Mouse (Mus musculus) ovary, postnatal 36 days (tissue): ENCODE measurements around the gene Kat2a.

ENCODE experiments used
- DNase-seq: peaks from one replicate; pipeline ENCODE4 v3.0.0; 2022; ENCODE audit warnings: low spot score, mixed read lengths

The Kat2a gene

DNA sequence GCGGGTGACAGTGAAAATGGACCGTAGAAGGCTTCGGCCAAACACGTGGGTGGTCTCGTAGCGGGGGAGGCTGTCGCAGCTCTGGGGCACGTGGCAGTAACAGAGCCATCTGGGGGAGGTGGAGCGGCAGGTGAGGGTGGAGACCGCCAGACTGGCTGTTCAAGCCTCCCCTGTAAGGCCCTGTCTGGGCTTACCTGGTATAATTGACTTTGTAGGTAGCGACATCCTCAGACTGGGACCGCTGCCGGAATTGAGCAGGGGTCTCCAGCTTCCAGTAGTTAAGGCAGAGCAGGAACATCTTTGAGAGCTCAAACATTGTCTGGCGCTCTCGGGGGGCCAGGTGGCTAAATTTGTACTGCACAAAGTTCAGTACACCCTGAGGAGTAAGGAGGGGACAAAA is 1.7 kb downstream of the Kat2a start:
- no peak for DNase-seq

DNA sequence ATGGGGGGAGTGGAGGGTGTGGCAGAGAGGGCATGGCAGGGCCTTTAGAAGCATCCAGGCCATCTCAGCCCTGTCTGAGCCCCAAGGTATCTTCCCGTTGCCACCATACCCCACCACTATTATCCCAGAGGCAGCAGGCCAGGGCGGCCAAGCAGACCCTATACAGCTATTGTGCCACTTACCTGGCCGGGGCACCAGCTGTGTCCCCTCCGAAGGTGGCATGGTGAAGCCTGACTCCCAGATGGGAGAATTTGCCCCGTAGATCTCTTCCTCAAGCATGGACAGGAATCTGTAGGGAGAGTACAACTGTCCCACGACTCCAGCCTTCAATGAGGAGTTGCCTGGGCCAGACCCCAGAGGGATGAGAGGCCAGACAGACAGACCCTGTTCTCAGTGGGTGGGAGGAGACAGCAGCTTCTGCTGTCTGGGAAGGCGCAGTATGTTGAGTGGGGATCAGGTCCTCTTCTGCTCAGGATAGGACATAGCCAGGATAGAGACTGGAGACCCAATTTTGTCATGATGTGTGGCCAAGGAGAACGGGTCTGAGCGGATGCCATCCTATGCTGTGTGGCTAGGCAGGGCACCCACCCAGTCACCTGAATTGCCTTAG is 3.0 kb downstream of the Kat2a start:
- no peak for DNase-seq

DNA sequence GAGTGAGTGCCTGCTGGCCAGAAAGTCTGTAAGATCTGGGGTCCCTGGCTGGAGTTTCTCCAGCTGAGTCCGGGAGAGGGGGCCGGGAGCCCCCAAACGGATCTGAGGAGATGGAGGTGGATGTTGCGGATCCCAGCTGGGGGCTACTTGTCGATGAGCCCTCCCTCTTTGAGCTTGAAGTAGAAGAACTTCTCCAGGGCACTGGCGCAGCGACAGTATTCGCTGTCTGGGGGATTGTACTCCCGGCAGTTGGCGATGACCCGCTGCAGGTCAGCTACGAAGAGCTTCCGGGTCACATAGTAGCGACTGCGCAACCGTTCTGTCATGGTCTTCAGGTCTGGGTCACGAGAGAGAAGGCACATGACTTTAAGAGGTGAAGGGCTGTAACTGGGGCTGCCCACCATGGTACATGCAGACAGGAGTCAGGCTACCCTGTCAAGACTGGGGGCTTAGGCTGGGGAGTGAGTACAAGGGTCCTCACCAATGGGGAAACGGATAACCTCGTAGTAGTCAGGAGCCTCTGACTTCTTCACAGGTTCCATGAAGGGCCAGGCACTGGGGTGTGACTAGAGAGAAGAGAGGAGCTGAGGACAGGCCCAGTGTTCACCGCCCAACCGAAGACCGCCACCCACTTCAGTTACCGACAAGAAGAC is 7.0 kb downstream of the Kat2a start:
- no peak for DNase-seq

DNA sequence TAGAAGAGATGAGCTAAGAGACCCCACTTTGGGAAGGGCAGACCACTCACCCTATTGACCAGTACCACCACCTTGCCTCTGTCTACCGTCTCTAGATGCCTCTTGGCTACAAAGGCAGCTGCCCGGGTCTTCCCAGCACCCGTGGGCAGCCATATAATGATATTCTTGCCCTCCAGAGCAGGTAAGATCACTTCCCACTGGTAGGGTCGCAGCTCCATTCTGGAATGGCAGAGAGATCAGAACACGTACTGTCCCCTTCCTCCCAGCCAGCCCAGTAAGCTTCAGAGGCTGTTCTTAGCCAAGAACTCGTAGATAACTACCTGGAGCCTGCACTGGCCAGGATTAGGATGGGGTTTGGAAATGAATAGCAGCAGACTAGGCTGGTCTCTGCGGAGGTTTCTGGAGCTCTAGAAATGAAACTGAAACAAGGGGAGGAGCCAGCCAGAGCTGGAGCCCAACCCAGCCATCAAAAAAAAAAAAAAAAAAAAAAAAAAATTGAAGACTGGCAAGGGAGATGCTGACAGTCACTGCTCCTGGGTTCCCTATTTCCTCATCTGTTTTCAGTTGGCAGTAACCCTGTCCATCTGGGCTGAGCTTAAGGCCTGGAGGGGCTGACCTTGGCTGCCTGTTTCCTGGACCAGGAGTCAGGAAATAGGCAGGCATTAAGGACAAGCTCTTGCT is 8.3 kb downstream of the Kat2a start, which contains the start of gene Dhx58:
TSS of gene Dhx58 (minus strand) at position 421 of the 681 bp plus-strand sequence.
- DNase-seq, result no peak

DNA sequence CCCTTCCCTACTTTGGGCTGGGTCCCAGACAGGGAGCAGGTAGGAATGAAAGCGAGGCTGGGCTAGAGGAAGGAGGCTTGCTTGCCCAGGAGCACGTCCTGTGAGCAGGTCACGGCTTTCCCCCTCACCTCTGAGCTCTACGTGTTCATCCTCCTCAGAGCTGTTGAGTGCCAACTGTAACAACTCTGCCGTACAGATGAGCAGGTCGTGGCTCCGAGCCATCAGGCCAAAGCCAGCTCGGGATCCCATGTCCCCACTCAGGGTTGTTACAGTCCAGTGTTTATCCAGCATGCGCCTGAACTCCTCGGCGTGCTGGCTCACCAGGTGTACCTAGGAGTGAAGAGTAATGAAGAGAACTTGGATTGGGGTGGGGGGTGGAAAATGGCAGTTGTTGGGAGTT is 8.9 kb downstream of the Kat2a start:
- no peak for DNase-seq

DNA sequence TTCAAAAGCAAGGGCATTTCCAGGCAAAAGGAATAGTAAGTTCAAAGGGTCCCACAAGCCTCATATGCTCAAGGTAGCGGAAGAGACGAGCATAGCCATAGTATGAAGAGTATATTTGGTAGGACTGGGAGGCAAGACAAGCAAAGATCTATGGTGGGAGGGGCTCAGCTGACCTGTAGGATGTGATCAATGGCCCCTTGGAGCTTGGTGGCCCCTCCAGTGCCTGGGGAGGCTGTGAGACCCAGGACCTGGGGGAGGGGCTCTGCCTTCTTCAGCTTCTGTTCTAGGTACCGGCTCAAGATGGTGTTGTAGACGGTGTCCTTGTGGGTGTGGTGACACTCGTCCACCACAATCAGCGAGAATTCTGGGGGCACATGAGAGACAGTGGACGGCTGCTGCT is 9.4 kb downstream of the Kat2a start:
- no peak for DNase-seq

DNA sequence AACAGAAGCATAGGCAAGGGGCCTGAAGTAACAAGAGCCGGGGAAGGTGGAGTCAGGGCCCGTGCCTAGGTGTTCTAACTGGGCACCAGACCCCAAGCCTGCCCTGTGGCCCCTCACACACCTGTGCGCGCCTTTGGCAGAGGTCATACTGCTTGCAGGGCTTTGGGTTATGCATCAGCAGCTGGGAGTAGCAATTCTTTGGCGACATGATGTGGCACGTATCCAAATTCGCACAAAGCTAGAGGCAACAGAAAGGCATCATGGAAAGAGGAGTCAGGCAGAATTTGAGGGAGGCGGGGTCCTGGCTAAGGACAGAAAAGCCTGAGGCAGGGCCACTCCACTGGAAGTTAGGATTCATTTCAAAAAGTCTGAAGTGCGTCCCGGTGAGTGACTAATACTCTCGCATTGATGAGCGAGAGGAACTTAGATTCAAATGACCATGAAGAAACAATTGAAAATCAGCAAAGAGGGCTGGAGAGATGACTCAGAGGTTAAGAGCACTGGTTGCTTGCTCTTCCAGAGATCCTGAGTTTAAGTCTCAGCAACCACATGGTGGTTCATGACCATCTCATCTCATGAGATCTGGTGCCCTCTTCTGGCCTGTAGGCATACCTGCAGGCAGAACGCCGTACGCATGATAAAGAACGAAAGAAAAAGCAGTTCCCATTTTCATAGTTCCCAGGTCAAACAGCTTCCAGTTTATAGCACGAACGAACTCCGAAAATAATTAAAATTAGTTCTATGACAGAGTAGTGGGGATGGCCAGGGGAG is 10.0 kb downstream of the Kat2a start:
- no peak for DNase-seq

DNA sequence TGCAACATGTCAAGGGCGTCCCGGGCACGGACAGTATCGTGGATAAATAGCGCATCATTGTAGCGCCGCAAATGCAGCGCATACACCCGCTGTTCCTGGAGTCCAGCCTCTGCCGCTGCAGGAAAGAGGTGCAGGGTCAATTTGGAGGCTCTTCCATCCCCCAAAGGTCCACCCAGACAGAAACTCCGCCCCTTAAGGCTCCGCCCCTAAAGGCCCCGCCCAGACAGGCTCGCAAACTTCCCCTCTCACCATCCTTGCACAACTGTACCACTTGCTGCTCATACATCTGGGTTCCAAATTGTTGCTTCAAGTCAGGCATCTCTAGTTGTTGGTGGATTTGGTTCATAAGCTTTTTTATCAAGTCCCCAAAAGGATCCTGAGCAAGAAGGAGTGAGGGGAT is 11.0 kb downstream of the Kat2a start:
- DNase-seq, result peak; percentile 64

DNA sequence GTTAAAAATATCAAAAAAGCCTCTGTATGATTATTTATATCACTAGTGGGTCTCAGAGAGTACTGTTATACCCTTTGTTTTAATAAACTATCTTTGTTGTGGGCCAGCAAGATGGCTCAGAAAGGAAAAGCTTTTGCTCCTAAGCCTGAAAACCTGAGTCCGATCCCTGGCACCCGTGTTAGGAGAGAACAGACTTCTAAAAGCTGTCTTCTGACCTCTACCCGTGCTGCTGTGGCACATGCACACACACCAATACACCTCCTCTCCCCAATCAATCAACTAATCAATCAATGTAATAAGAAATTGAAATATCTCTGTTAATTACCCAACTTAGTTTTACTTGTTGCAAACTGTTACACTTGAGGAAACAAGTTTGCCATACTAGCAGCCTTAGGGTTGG is 11.6 kb downstream of the Kat2a start:
- DNase-seq, result no peak

DNA sequence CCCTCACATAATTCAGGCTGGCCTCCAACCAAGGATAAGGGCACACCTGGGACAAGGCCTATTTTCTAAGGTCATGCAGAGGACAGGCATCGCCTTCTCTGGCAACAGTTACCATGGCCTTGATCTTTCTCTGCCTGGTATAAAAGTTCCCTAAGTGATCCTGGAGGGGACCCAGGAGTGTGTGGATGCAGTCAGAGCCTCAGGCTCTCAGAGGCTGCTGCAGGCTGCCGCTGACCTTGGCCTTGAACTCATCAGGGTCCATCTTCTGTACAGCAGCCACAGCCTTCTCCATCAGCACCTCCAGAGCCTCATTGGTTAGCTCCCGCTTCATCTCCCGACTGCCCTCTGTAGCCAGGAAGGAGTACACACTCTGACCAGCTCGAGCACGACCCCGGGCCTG is 14.3 kb downstream of the Kat2a start:
- no peak for DNase-seq

DNA sequence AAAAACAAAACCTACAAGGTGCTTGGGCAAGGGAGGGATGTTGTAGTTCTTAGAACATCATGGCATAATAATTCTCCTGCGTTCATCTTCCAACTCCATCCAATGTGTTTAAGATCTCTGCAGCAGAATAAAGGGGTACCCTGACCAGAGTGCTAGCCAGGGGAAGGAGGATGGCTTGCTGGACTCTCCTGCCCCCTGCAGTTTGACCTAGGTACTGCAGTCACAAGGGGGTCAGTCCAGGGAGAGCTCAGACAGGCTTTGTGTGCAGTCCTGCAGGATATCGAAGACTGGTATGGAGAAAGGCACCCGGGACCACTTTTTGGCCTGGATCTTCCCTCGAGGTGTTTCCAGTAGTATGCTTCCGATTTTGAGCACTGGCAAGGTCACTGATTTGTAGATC is 17.3 kb downstream of the Kat2a start:
- DNase-seq, result peak; percentile 74

DNA sequence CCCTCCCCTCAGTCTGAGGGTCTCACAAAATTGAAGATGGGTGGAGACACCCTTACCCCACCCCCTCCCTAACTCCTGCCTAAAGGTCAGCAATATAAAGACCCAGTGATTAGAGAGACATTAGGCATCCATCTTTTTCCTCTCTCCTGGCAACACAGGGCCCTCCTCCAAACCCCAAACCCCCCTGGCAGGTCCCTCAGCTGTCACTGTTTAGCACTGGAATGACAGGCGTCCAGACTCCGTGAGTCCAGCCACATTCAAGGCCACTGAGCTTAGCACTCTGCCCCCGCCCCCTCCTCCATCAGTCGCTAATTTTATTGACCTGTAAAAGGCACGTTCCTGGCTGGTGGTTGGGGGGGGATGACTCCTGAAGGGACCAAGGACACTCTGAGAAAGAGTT is 19.1 kb downstream of the Kat2a start:
- DNase-seq, result no peak

DNA sequence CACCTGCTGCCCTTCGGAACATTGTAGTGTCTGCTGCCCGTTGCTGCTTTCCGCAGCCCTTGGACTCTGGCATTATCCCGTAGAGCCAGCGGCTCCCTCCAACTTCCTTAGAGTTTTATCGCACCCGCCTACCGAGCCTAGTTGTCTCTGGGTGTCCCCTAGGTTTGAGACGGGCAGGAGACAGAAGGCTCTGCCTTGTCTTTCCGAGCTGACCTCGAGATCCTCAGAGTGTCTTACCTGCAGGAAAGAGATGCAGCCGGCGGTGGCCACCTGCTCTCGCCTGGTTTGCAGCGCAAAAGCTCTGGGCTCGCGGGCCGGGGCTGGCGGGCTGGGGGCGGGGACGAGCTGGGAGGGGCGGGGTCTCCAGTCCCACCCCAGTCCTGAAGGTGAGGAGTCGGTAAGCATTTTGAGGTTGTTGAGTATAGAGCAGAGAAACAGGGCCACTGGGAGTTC is 20.1 kb downstream of the Kat2a start, which contains the start of gene Zfp385c:
TSS of gene Zfp385c (minus strand) at position 292 of the 453 bp plus-strand sequence.
- no peak for DNase-seq

DNA sequence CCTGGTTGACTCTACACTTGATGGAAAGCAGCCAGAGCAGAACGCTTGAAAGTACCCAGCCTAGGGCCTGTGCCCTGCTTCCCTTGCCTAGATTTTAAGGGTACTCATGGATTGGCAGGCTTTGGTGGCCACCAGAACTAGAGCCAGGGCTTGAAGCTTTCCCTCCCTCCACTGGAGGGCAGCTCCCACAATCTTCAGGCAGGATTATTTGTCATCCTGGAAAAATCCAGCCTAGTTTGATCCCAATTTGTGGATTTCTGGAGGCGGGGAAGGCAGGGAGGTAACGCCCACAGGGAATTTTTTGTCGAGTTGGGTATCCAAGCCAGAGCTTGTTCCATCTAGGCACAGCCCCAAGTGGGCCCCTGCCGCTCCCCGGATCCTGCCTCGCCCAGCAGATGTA is 21.9 kb downstream of the Kat2a start:
- no peak for DNase-seq

DNA sequence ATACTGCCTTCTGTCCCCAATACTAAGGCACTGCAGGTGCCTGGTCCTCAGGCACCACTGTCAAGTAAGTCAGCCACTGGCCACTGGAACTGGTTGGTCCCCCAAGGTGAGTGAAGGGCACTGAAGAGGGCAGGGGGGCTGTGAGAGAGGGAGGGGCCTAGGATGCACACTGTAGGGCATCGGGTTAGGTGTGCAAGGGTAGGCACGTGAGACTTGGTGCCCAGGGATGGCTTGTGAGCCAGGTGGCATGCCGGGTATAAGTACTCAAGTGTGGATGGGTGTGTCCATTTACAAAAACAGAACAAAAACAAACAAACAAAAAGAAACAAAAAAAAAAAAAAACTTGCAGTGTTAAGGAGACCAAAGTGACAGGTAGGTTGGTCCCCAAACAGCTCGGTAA is 23.8 kb downstream of the Kat2a start:
- DNase-seq, result no peak

DNA sequence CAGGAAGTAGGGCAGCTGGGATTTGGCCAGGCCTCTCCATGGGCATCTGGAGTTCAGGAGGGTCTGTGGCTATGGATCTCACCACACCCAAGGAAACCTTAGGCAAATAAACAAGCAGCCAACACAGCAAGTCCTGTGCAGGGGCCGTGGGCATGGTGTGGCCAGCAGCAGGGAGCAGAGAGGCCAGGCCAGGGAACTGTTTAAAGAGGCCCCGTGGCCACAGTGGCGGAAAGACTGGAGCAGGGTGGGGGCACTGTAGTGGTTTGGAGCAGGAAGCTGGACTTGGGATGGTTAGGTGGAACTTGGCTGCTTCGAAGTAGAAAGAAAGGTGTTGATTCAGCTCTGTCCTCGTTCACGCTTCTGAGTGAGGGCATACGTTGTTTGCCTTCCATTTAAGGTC is 25.0 kb downstream of the Kat2a start:
- no peak for DNase-seq

DNA sequence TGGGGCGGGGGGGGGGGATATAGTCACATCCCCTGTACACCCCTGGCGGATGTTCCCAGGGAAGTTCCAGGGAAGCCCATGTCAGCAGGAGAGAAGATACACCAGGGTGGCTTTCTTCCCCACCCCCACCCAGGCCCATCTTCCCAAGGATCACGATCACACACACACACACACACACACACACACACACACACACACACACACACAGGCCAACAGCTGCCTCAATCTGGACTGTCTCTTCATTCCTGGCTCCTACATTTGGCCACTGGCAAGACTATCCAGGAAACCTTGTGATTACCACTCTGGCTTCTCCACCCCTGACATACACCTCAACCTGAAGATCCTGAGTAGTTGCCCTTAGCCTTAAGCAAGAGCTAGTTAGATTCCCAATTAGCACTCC is 26.9 kb downstream of the Kat2a start:
- no peak for DNase-seq

DNA sequence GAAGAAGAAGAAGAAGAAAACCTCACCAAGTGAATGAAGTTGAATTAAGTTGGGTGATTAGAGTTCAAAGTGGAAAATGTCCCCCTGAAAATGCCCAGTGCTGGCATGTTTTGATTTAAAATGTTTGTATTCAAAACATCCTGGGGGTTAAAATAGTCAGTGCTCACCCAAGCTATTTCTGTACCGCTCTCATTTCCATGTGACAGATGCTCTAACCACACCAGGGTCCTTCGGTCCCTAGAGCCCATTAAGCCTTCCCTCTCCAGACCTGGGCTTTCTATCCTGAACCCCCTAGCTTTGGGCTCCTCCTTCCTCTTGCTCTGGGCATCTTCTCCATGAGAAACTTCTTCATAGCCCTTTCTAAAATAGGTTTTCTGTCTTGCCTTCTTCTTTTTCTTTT is 28.2 kb downstream of the Kat2a start:
- no peak for DNase-seq

DNA sequence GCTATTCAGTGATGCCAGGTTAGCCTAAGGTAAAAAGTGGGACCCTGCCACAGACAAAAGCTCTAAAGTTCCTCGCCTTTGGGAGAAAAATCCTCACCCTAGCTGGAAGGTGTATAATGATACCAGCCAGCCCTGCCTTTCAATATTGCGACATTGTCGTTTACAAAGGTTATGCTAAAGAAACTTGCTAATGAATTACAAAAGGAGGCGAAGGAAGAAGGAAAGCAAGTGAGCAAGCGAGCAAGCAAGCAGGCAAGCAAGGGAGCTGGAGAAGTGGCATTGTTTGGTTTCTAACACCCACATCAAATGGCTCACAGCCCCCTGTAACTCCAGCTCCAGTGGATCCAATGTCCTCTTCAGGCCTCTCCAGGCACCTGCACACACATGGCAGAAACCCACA is 29.7 kb downstream of the Kat2a start:
- no peak for DNase-seq

DNA sequence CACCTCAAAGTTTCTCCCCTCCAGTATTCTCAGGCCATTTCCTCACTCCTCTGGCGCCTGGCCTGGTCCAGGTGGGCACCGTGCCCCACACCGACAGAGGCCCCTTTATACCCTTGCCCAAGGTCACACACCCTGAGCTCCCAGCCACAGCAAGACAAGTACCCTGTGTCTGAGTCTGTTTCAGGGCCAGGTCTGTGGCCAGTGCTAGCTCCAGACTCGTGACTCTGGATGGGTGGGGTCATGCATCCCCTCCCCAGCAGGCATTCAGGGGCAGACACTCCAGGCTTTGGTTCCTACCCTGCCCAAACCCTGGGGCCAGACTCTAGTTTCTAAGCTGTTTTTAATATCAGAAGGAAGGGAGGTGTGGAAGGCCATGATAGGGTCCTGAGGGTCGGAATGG is 30.4 kb downstream of the Kat2a start:
- DNase-seq, result no peak

DNA sequence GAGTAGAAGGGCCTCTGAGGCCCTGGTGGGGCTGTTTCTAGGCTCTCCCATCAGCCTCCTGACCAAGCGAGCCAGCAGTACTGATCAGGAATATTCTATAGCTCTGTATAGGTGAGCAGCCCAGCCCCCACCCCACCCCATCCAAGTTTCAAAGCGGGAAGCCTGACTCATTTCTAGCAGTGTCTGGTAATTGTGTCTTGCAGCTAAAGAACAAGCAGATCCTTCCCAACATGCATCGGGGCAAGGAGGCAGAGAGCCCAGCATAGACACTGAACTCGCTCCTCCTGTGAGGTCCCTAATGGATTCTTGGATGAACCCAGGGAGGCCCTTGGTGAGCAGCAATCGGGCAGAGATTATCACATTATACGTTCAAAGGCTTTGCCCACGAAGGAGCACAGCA is 34.5 kb downstream of the Kat2a start:
- no peak for DNase-seq

DNA sequence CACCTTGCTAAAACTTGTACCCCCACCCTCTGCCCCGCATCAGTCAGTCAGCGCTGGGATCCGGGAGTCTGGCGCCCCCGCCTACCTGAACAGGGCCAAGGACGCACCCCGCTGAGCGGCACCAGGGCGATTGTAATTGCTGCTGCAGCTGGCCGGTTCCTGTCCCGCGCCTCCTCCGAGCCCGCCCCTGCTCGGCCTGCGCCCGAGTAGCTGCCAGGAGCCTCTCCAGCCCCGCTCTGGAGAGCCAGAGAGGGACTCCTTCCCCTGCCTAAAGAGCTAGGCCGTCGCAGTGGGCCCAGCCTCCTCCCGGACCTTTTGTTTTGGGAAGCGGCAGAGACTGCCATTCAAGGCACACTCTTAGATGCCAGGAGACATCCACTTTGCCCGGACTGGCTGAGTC is 39.1 kb downstream of the Kat2a start:
- DNase-seq, result peak; percentile 49

DNA sequence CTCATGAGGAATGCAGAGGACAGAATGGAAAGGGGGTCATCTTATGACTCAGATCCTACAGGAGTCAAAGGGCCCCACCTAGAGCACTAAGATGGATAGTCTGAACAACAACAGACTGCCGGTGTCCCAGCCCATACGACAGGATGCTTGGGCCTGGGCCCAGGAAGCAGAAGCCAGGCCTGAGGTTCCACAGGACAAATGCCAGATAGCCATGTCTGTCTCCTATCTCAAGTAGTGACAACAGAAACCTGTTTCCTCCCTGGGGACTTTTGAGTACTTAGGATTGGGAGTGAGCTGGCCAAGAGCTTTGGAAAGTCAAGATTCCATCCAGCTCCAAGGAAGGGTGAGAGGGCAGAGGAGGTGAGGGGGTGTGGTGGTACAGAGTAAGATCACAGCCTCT is 40.3 kb downstream of the Kat2a start:
- no peak for DNase-seq
